Mouse (Mus musculus) bone marrow, adult 2 months (tissue): ENCODE measurements around the gene Steap3.

ENCODE experiments used
- CTCF ChIP-seq: fragments of 200-500 bp; IDR thresholded peaks from 2 replicates; pipeline ENCODE4 v1.5.1; 2011; ENCODE audit warnings: low read length, control low read depth; ENCODE audit not compliant: control insufficient read depth, insufficient read depth
- POLR2A ChIP-seq: fragments of 200-500 bp; IDR thresholded peaks from 2 replicates; pipeline ENCODE4 v1.6.1; 2011; ENCODE audit warnings: low read depth, mild to moderate bottlenecking, control low read depth, low read length, borderline replicate concordance; ENCODE audit not compliant: control insufficient read depth

GRCm38 (mm10) chr1:120174991-120175390 is 97.5 kb downstream of the Steap3 start:
- TF ChIP-seq CTCF (no peak), POLR2A (no peak)
